Mouse (Mus musculus) CH12.LX (cell line): ENCODE results near the gene Fxyd7. TPM values are rescaled to one million over a fixed set of nuclear protein-coding genes. Genes with fewer than 3 reads are reported as not detected.

Experiments
- DNase-seq: peaks from one replicate; pipeline ENCODE4 v3.0.0-alpha.2; 2013; ENCODE audit errors: extremely low read depth
- H3K27ac ChIP-seq: 2 replicates; pipeline ENCODE4 v1.5.1; 2012; ENCODE audit warnings: low read depth, mild to moderate bottlenecking, control low read depth, moderate library complexity; ENCODE audit not compliant: insufficient read depth
- H3K27me3 ChIP-seq: replicated peaks from 2 replicates; pipeline ENCODE3; 2012; ENCODE audit warnings: inconsistent platforms
- H3K36me3 ChIP-seq, 2 experiments: replicated peaks in 1 of 2; 2 replicates each; pipeline versions ENCODE3 to v1.6.1; 2012; ENCODE audit warnings: inconsistent platforms in 1 of 2, low read length in 1 of 2, mild to moderate bottlenecking in 1 of 2, mixed read lengths in 1 of 2, moderate library complexity in 1 of 2; ENCODE audit not compliant: control insufficient read depth in 1 of 2, insufficient read depth in 1 of 2
- H3K4me1 ChIP-seq, 2 experiments: 2 replicates each; pipeline ENCODE4 v1.6.1; 2012; ENCODE audit warnings: inconsistent platforms in 1 of 2, moderate library complexity in 1 of 2; ENCODE audit not compliant: insufficient read depth in 2 of 2, control insufficient read depth in 1 of 2
- H3K4me2 ChIP-seq: 2 replicates; pipeline ENCODE4 v1.6.1; 2012; ENCODE audit warnings: low read depth, mild to moderate bottlenecking, control low read depth; ENCODE audit not compliant: poor library complexity, insufficient read depth, severe bottlenecking
- H3K4me3 ChIP-seq, 3 experiments: fragments of 150-350 bp in 1 of 3; sonication (generic) in 1 of 3; replicated peaks in 1 of 3; 2 replicates each; pipeline versions ENCODE3 to v1.5.1; 2011 to 2012; ENCODE audit warnings: low read depth in 2 of 3, low read length in 2 of 3, mild to moderate bottlenecking in 2 of 3, moderate library complexity in 2 of 3, control low read depth in 1 of 3, improper control_type of control experiment in 1 of 3, inconsistent platforms in 1 of 3, mixed read lengths in 1 of 3; ENCODE audit not compliant: poor library complexity in 1 of 3
- H3K79me2 ChIP-seq: replicated peaks from 2 replicates; pipeline ENCODE4 v1.6.1; 2012; ENCODE audit warnings: mild to moderate bottlenecking, moderate library complexity; ENCODE audit not compliant: control insufficient read depth, poor library complexity, insufficient read depth, severe bottlenecking; ENCODE audit errors: extremely low read depth
- H3K9ac ChIP-seq: 2 replicates; pipeline ENCODE4 v1.6.1; 2012; ENCODE audit warnings: low read depth, mild to moderate bottlenecking, control low read depth, moderate library complexity; ENCODE audit not compliant: insufficient read depth
- H3K9me3 ChIP-seq: replicated peaks from 2 replicates; pipeline ENCODE3; 2012; ENCODE audit warnings: low read length, inconsistent platforms, mixed read lengths
- BHLHE40 ChIP-seq: IDR thresholded peaks from 2 replicates; pipeline ENCODE4 v1.6.1; 2011; ENCODE audit warnings: mild to moderate bottlenecking, low read depth, low read length, improper control_type of control experiment
- CHD2 ChIP-seq: IDR thresholded peaks from 2 replicates; pipeline ENCODE4 v1.6.1; 2011; ENCODE audit warnings: low read length, improper control_type of control experiment
- CTCF ChIP-seq, 2 experiments: IDR thresholded peaks in 1 of 2; conservative IDR thresholded peaks in 1 of 2; 2 replicates each; pipeline ENCODE4 v1.5.1; 2011 to 2012; ENCODE audit warnings: low read depth in 2 of 2, low read length in 2 of 2, improper control_type of control experiment in 1 of 2, inconsistent platforms in 1 of 2, mild to moderate bottlenecking in 1 of 2, moderate library complexity in 1 of 2
- ELF1 ChIP-seq: IDR thresholded peaks from 2 replicates; pipeline ENCODE4 v1.6.1; 2014; ENCODE audit warnings: low read depth, mild to moderate bottlenecking, inconsistent platforms, low read length, improper control_type of control experiment
- EP300 ChIP-seq: IDR thresholded peaks from 2 replicates; pipeline ENCODE4 v1.6.1; 2011; ENCODE audit warnings: low read length, improper control_type of control experiment
- ETS1 ChIP-seq: conservative IDR thresholded peaks from 2 replicates; pipeline ENCODE4 v1.6.1; 2012; ENCODE audit warnings: low read depth, mild to moderate bottlenecking, inconsistent platforms, low read length, improper control_type of control experiment, moderate library complexity
- GABPA ChIP-seq: IDR thresholded peaks from 2 replicates; pipeline ENCODE4 v1.6.1; 2012; ENCODE audit warnings: low read depth, low read length, improper control_type of control experiment, inconsistent platforms; ENCODE audit not compliant: insufficient replicate concordance
- HCFC1 ChIP-seq: IDR thresholded peaks from 2 replicates; pipeline ENCODE4 v1.6.1; 2012; ENCODE audit warnings: low read depth, mild to moderate bottlenecking, inconsistent platforms, low read length, improper control_type of control experiment
- IRF4 ChIP-seq: IDR thresholded peaks from 2 replicates; pipeline ENCODE4 v1.6.1; 2014; ENCODE audit warnings: low read depth, mild to moderate bottlenecking, inconsistent platforms, low read length, improper control_type of control experiment
- JUND ChIP-seq: conservative IDR thresholded peaks from 2 replicates; pipeline ENCODE4 v1.6.1; 2011; ENCODE audit warnings: low read depth, low read length, improper control_type of control experiment
- MEF2A ChIP-seq: IDR thresholded peaks from 2 replicates; pipeline ENCODE4 v1.6.1; 2014; ENCODE audit warnings: low read depth, mild to moderate bottlenecking, inconsistent platforms, low read length, improper control_type of control experiment, borderline replicate concordance
- MYC ChIP-seq: IDR thresholded peaks from 2 replicates; pipeline ENCODE4 v1.6.1; 2011; ENCODE audit warnings: low read depth, mild to moderate bottlenecking, improper control_type of control experiment, low read length
- NRF1 ChIP-seq: IDR thresholded peaks from 2 replicates; pipeline ENCODE4 v1.6.1; 2014; ENCODE audit warnings: low read depth, mild to moderate bottlenecking, inconsistent platforms, low read length, improper control_type of control experiment, moderate library complexity
- POLR2A ChIP-seq: IDR thresholded peaks from 2 replicates; pipeline ENCODE4 v1.6.1; 2011; ENCODE audit warnings: low read depth, mild to moderate bottlenecking, improper control_type of control experiment, low read length
- POLR2AphosphoS2 ChIP-seq: IDR thresholded peaks from 2 replicates; pipeline ENCODE4 v1.6.1; 2011; ENCODE audit warnings: low read depth, low read length, improper control_type of control experiment
- RCOR1 ChIP-seq: conservative IDR thresholded peaks from 2 replicates; pipeline ENCODE4 v1.6.1; 2012; ENCODE audit warnings: low read depth, mild to moderate bottlenecking, inconsistent platforms, low read length, improper control_type of control experiment
- SMC3 ChIP-seq: IDR thresholded peaks from 2 replicates; pipeline ENCODE4 v1.6.1; 2011; ENCODE audit warnings: low read depth, low read length, improper control_type of control experiment
- TBP ChIP-seq: conservative IDR thresholded peaks from 2 replicates; pipeline ENCODE4 v1.6.1; 2011; ENCODE audit warnings: low read depth, low read length, improper control_type of control experiment
- TCF12 ChIP-seq: IDR thresholded peaks from 2 replicates; pipeline ENCODE4 v1.6.1; 2014; ENCODE audit warnings: low read depth, mild to moderate bottlenecking, inconsistent platforms, low read length, improper control_type of control experiment
- UBTF ChIP-seq: IDR thresholded peaks from 2 replicates; pipeline ENCODE4 v1.6.1; 2012; ENCODE audit warnings: low read depth, mild to moderate bottlenecking, inconsistent platforms, low read length, improper control_type of control experiment, moderate library complexity
- USF1 ChIP-seq: IDR thresholded peaks from 2 replicates; pipeline ENCODE4 v1.6.1; 2014; ENCODE audit warnings: low read depth, mild to moderate bottlenecking, inconsistent platforms, low read length, improper control_type of control experiment
- USF2 ChIP-seq: conservative IDR thresholded peaks from 2 replicates; pipeline ENCODE4 v1.6.1; 2011; ENCODE audit warnings: low read depth, low read length, improper control_type of control experiment
- ZC3H11A ChIP-seq: IDR thresholded peaks from 2 replicates; pipeline ENCODE4 v1.6.1; 2012; ENCODE audit warnings: low read depth, mild to moderate bottlenecking, inconsistent platforms, low read length, improper control_type of control experiment
- ZMIZ1 ChIP-seq: IDR thresholded peaks from 2 replicates; pipeline ENCODE4 v1.6.1; 2012; ENCODE audit warnings: low read depth, mild to moderate bottlenecking, inconsistent platforms, low read length, improper control_type of control experiment
- dilution Hi-C: fragments of 300-500 bp; cut with MboI; formaldehyde crosslinking; loops from 2 replicates; pipeline ENCODE4 v1.14.3; 2020; ENCODE audit warnings: low sequenced_read_pairs; ENCODE audit not compliant: extremely low pct_unique_long_range_greater_than_20kb, extremely low pct_ligation_motif_present
- in situ Hi-C: fragments of 300-500 bp; cut with MboI; formaldehyde crosslinking; loops from 3 replicates; pipeline ENCODE4 v1.14.3; 2019; ENCODE audit warnings: low sequenced_read_pairs, low pct_ligation_motif_present, low pct_unique_long_range_greater_than_20kb, mixed read lengths
- polyA plus RNA-seq: library from polyadenylated mRNA; unstranded; fragments of >175 nt; gene quantifications from 2 replicates; pipeline ENCODE4 v1.2.1, GENCODE M21; 2012; ENCODE audit warnings: low read depth; ENCODE audit not compliant: insufficient read length
- total RNA-seq, 2 experiments: library from RNA; depleted of rRNA; stranded (reverse); fragments of 300-350 nt in 1 of 2; fragments of >200 nt in 1 of 2; gene quantifications; 2 replicates each; pipeline ENCODE4 v1.2.3; 2012 to 2014

The Fxyd7 gene
- total and polyA plus RNA-seq, 3 experiments: not detected

DNA sequence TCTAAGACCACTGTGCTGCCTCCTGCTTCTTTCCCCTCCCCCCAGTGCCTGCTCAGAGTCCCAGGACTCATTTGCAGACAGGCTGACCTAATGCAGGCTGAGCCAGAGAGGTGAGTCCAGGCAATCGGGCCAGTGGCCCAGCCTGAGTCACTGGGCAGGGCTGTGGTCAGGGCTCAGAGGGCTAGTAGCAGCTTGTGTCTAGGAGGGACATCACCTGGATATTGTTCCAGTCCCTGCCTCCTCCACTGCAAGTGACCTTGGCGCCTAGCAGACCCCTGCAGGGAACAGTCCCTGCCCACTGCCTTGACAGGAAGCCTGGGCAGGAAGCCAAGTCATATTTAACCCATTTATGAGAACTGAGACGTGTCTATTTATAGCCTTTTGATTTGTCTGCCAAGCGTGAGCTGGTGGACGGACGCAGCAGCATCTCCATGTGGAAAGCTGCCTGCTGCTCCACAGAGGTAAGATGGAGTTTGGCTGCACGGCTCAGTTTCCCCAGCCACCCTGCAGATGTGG is 50.7 kb downstream of the Fxyd7 start:
- peak; percentile 87 for TF ChIP-seq TBP
- TF ChIP-seq EP300: peak; percentile 86
- TF ChIP-seq ETS1: peak; percentile 38; the same call in 1 of the 2 replicates
- peak; percentile 84; the same call in 1 of the 2 replicates for TF ChIP-seq UBTF
- no peak for TF ChIP-seq ZC3H11A
- peak; percentile 79 for TF ChIP-seq IRF4
- no peak for TF ChIP-seq NRF1
- TF ChIP-seq USF2: no peak
- TF ChIP-seq RCOR1: 0 out of 2 replicates have a peak, but pooled peaks have one; percentile 12
- TF ChIP-seq USF1: no peak
- TF ChIP-seq BHLHE40: peak; percentile 68
- TF ChIP-seq ELF1: peak; percentile 46
- TF ChIP-seq POLR2A: no peak
- peak; percentile 80 for TF ChIP-seq MYC
- no peak for TF ChIP-seq SMC3
- TF ChIP-seq MEF2A: peak; percentile 96
- TF ChIP-seq HCFC1: no peak
- TF ChIP-seq TCF12: peak; percentile 41; the same call in 1 of the 2 replicates
- no peaks in the 10 kb centered on the region for H3K27me3 ChIP-seq
- H3K4me1 ChIP-seq: peaks cover 18 to 34% of the 10 kb centered on the region in 2 experiments
- in situ Hi-C loops: no loop called here
- no peak overlapping the region for H3K9ac ChIP-seq
- peak overlapping the region; percentile 69; the same call in 1 of the 2 replicates for H3K4me2 ChIP-seq
- no peak overlapping the region for H3K4me3 ChIP-seq
- H3K36me3 ChIP-seq: no peaks in the 10 kb centered on the region
- DNase-seq: peak; percentile 78
- no peak overlapping the region for H3K27ac ChIP-seq
- dilution Hi-C loops: no loop called here
- peaks cover 9% of the 10 kb centered on the region for H3K9me3 ChIP-seq
- no peaks in the 10 kb centered on the region for H3K79me2 ChIP-seq

DNA sequence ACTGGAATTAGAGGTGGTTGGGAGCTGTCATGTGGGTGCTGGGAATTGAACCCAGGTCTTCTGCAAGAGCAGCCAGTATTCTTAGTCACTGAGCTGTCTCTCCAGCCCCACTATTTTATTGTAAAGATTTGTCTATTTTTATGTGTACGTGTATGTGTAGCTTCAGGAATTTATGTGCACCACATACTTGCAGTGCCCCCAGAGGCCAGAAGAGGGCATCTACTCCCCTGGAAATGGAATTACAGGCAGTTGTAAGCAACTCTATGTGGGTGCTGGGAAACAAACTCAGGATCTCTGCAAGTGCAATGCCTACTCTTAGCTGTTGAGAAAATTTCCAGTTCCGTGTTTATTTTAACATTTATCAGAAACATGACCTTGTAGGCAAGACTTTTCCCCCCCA is 54.8 kb downstream of the Fxyd7 start:
- H3K36me3 ChIP-seq: no peaks in the 10 kb centered on the region
- TF ChIP-seq EP300 (no peak), CHD2 (no peak), HCFC1 (no peak), POLR2AphosphoS2 (no peak), SMC3 (peak; percentile 20), ZC3H11A (no peak), CTCF (conservative IDR thresholded peaks at IDR 0.05 in 1 of 2, IDR thresholded peaks at IDR 0.05 in 1 of 2; ENCODE audit: low read depth in 2 of 2, low read length in 2 of 2) (peak in 1 of 2 experiments; percentile 43; a peak in 2 of 4 replicates), GABPA (no peak), TBP (no peak), JUND (no peak), ZMIZ1 (no peak), USF2 (no peak), IRF4 (no peak), BHLHE40 (no peak)
- H3K27ac ChIP-seq: no peak overlapping the region
- no peak for DNase-seq
- no peak overlapping the region for H3K4me2 ChIP-seq
- no peak overlapping the region for H3K4me3 ChIP-seq
- no peak overlapping the region for H3K9ac ChIP-seq
- peaks cover 6% of the 10 kb centered on the region for H3K9me3 ChIP-seq
- H3K27me3 ChIP-seq: no peaks in the 10 kb centered on the region
- in situ Hi-C loops (no loop called here), dilution Hi-C loops (no loop called here)
- no peaks in the 10 kb centered on the region for H3K79me2 ChIP-seq
- H3K4me1 ChIP-seq: peaks cover 11 to 18% of the 10 kb centered on the region in 2 experiments
